Mouse (Mus musculus): ENCODE results near the gene Abca13.

DNA sequence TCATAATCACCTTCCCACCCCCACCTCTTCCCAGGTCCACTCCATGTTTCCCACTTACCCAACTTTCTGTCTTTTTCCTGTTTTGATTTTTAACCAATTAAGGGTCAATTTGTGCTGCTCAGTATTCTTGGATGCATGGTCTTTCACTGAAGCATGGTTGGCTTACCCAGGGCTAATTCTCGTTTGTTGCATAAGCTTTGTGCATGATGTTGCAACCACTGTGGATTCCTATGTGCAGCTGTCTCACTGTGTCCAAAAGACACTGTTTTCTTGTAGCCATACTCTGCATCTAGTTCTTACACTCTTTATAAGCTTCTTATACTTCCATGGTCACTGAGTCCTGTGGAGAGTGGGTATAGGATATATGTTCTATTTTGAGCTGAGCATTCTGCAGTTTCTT, 477.7 kb downstream of the Abca13 start:
- TF ChIP-seq CTCF (IDR thresholded peaks at IDR 0.05; ENCODE audit: borderline replicate concordance, extremely low read depth, insufficient read depth, insufficient read length), result no peak
- no peak for TF ChIP-seq POLR2A (IDR thresholded peaks at IDR 0.05; ENCODE audit: borderline replicate concordance, extremely low read depth, insufficient read depth, insufficient read length, poor library complexity, severe bottlenecking)

All from brain, embryonic 14.5 days (tissue).